Mouse (Mus musculus): ENCODE measurements at regions not wholly inside any gene's neighbourhood (a gene's known extent, or its start where the extent isn't known, plus 50 kb on each side); places are given as distances from the start of the nearest gene placed in this dataset.
A peak's percentile ranks its signal among the peaks of the same experiment; 100 is the strongest.

DNA sequence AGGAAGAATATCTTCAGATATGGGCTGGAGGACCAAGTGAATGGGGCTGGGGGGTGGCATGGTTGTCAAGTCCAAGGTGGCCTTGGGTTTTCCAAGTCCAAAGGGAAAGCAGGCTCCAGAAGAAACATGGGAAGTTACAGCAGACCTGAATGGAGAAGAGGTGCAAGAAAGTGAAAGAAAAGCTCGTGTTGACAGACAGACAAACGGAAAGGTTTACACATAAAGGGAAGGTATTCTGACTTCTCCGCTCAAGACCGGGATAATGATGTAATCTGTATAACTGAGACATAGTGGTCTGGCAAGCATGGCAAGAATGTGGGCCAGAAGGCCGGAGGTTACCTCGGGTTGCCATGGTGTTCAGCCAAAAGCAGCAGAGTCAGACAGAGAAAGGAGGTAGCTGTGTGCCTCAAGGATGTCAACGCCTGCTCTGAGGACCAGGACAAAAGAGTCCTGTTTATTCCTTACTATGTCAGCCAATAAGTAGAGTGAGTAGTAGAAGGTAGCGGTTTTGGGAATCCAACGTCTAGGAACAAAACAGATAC, 50.8 kb upstream of the Elk3 start:
- Histone ChIP-seq H3K9me3 (no peaks in the 10 kb centered on the region), H3K4me1 (0 out of 2 replicates have a peak, but pooled peaks cover 5% of the 10 kb centered on the region), H3K27me3 (replicated peaks; ENCODE audit: low read depth, poor library complexity, severe bottlenecking) (no peaks in the 10 kb centered on the region), H3K27ac (replicated peaks) (no peak overlapping the region), H3K36me3 (replicated peaks) (no peaks in the 10 kb centered on the region), H3K4me3 (no peak overlapping the region)
- DNase-seq (ENCODE audit: low spot score) = no peak
- 88% methylated on average over 9 of the region's 9 CpGs for WGBS

DNA sequence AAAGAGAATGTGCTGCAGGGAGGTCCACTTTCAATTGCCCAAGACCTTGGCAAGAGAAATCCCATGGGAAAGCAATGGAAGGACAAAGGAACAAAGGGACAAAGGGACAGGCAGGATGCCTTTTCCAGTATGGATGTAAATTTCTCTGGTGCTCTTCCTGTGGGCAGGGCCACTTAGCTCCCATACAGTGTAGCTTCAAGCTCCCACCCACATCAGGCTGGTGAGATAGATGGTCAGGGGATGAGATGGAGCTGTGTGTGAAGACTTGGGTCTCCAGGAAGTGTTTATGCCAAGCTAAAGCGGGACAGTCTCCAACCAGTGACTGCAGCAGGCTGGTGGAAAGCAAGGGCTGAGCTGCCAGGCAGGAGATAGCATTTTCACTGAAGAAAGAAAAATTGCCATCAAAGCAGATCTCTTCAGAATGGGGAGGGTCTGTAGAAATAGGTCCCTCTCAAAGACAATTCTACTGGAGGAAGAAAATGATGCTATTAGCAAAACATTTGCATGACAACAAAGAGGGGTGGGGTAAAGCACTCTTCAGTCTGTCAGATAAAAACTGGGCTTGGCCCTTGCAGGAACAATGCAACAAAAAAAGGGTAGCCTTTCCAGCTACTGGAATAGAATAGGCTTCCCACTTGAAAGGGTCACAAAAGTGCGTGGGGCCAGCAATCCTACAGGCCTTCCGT, 53.3 kb upstream of the Elk3 start:
- Histone ChIP-seq H3K9me3 (no peaks in the 10 kb centered on the region), H3K36me3 (replicated peaks) (no peaks in the 10 kb centered on the region), H3K27ac (replicated peaks) (no peak overlapping the region), H3K27me3 (replicated peaks; ENCODE audit: low read depth, poor library complexity, severe bottlenecking) (no peaks in the 10 kb centered on the region), H3K4me3 (no peak overlapping the region), H3K4me1 (0 out of 2 replicates have a peak, but pooled peaks cover 5% of the 10 kb centered on the region)
- 77% methylated on average over 3 of the region's 3 CpGs for WGBS
- no peak for DNase-seq (ENCODE audit: low spot score)

DNA sequence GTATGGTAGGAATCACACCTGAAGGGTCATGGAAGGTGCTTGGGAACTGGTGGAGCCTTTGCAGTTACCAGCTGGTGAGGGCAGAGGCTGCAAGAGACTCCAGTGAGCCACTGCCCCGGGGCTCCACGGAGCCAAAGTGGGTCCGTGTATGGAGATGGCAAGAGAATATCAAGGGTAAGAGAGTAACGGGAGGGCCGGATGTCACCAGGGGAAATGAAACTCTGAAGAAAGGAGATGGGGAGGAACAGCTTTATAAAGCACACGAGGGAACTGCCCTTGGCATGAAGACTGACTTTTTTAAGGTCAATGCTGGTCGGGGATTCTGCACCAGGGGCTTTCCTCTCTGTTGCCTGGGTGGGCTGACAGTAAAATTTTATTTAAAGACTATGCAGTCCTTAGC, 53.9 kb upstream of the Elk3 start:
- H3K36me3 ChIP-seq (replicated peaks) = no peaks in the 10 kb centered on the region
- H3K4me3 ChIP-seq = no peak overlapping the region
- H3K27ac ChIP-seq (replicated peaks) = 0 out of 2 replicates have a peak overlapping the region, but pooled peaks have one; percentile 15
- DNase-seq (ENCODE audit: low spot score) = no peak
- H3K9me3 ChIP-seq = no peaks in the 10 kb centered on the region
- 0 out of 2 replicates have a peak, but pooled peaks cover 5% of the 10 kb centered on the region for H3K4me1 ChIP-seq
- H3K27me3 ChIP-seq (replicated peaks; ENCODE audit: low read depth, poor library complexity, severe bottlenecking) = no peaks in the 10 kb centered on the region
- 81% methylated on average over 7 of the region's 7 CpGs for WGBS

DNA sequence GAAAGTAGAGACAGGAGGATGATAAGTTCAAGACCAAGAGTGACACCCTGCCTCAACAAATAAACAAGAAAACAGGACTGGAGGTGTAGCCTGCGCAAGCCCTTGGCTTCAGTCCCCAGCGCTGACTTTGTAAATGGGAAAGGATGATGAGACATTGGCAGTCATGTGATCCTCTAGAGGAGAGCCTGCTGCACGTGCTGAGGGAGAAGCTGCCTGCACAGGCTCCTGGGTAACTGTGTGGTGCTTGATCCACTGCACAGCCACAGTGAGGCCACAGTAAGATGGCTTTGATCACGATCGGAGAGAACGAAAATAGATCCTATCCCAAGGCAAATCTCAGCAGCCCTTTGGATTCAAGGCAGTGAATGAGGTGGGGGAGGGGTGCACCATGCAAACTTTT, 54.4 kb upstream of the Elk3 start:
- no peaks in the 10 kb centered on the region for H3K27me3 ChIP-seq (replicated peaks; ENCODE audit: low read depth, poor library complexity, severe bottlenecking)
- 67% methylated on average over 6 of the region's 6 CpGs for WGBS
- no peak overlapping the region for H3K4me3 ChIP-seq
- H3K27ac ChIP-seq (replicated peaks) = no peak overlapping the region
- H3K9me3 ChIP-seq = no peaks in the 10 kb centered on the region
- H3K4me1 ChIP-seq = 0 out of 2 replicates have a peak, but pooled peaks cover 5% of the 10 kb centered on the region
- no peaks in the 10 kb centered on the region for H3K36me3 ChIP-seq (replicated peaks)
- no peak for DNase-seq (ENCODE audit: low spot score)

DNA sequence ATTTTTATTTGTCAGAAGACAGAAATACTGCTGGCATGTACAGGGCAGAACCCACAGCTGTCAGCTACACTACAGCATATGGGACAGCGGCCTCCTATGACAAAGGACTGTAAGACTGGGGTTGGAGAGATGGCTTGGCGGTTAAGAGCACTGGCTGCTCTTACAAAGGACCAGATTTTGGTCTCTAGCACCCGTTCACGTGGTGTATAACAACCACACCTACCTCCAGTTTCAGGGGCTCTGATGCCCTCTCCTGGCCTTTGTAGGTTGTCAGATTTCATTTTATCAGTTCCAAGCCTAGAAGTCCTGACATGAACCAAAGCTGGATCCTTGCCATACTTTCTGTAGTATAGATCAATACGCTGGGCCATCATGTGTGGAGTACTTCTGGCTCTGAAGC, 54.9 kb upstream of the Elk3 start:
- WGBS = 77% methylated on average over 5 of the region's 5 CpGs
- H3K27me3 ChIP-seq (replicated peaks; ENCODE audit: low read depth, poor library complexity, severe bottlenecking) = no peaks in the 10 kb centered on the region

DNA sequence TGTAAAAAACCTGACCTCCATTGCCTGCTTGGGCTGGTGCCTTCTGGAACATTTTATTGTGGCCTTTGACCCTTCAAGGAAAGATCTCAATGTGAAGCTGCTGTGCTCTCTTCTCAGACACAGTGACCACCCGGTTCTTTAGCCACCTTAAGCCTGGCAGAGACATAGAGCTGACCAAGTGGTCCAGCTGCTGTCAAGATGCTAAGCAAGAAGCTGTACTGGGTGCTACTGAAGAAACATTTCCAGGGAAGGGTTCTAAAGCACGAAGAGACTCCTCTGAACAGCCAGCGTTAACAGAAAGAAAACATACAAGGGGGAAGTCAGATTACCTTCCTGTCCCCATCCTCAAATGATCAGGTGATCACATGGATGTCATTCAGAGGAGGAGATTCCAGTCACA, 58.8 kb upstream of the Elk3 start:
- DNase-seq (ENCODE audit: low spot score) = no peak
- no peaks in the 10 kb centered on the region for H3K27me3 ChIP-seq (replicated peaks; ENCODE audit: low read depth, poor library complexity, severe bottlenecking)

More for the DNA sequence above, 54.9 kb upstream of the Elk3 start:
- H3K36me3 ChIP-seq (replicated peaks) = no peaks in the 10 kb centered on the region
- no peak for DNase-seq (ENCODE audit: low spot score)
- H3K4me3 ChIP-seq = no peak overlapping the region
- no peak overlapping the region for H3K27ac ChIP-seq (replicated peaks)
- H3K4me1 ChIP-seq = 0 out of 2 replicates have a peak, but pooled peaks cover 5% of the 10 kb centered on the region
- no peaks in the 10 kb centered on the region for H3K9me3 ChIP-seq

DNA sequence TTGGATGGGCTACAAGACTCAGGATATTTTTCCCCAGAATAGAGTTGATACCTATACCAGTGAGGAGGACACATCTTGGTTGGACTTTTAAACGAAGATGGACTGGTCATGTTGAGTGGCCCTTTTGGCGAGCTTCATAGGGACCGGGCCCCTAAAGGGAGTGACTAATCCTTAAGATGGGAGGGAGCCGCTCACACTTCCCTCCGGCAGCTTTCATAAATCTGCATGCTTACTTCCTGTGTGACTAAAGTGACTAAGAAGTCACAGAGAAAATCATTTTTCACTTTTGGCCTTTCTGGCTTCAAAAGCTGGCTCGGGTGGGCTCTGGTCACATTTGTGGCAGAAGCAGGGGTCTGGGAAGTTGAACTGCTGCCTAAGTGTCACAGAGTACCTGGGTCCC, 59.4 kb upstream of the Elk3 start:
- Histone ChIP-seq H3K4me1 (peaks cover 15% of the 10 kb centered on the region), H3K9me3 (no peaks in the 10 kb centered on the region), H3K27ac (replicated peaks) (no peak overlapping the region), H3K27me3 (replicated peaks; ENCODE audit: low read depth, poor library complexity, severe bottlenecking) (no peaks in the 10 kb centered on the region), H3K36me3 (replicated peaks) (no peaks in the 10 kb centered on the region), H3K4me3 (no peak overlapping the region)
- no peak for DNase-seq (ENCODE audit: low spot score)
- 84% methylated on average over 6 of the region's 6 CpGs for WGBS

More for the DNA sequence above, 58.8 kb upstream of the Elk3 start:
- H3K4me1 ChIP-seq = peaks cover 11% of the 10 kb centered on the region
- H3K27ac ChIP-seq (replicated peaks) = no peak overlapping the region
- no peak overlapping the region for H3K4me3 ChIP-seq
- H3K36me3 ChIP-seq (replicated peaks) = no peaks in the 10 kb centered on the region
- WGBS = 72% methylated on average over 3 of the region's 3 CpGs
- no peaks in the 10 kb centered on the region for H3K9me3 ChIP-seq

DNA sequence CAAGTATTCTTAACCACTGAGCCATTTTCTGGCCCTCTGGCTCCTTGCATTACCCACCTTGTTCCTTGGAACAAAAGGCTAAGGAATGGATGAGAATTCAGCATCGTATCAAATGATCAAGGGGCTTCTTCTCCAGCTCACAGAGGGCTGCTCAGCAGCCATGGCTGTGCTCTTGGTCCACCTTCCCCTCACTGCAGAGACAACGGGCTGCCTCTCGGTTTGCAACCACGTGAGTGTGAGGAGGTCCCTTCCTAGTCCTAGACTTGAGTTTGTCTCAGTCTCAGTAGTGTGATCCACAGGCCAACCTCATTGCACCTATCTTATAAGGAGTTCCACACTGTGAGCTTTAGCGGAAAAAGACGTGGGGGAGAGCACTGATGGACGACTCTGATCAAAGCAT, 61.3 kb upstream of the Elk3 start:
- DNase-seq (ENCODE audit: low spot score) = no peak
- WGBS = 89% methylated on average over 7 of the region's 7 CpGs
- Histone ChIP-seq H3K9me3 (no peaks in the 10 kb centered on the region), H3K36me3 (replicated peaks) (no peaks in the 10 kb centered on the region), H3K27ac (replicated peaks) (no peak overlapping the region), H3K4me3 (no peak overlapping the region), H3K27me3 (replicated peaks; ENCODE audit: low read depth, poor library complexity, severe bottlenecking) (no peaks in the 10 kb centered on the region), H3K4me1 (peaks cover 28% of the 10 kb centered on the region)

DNA sequence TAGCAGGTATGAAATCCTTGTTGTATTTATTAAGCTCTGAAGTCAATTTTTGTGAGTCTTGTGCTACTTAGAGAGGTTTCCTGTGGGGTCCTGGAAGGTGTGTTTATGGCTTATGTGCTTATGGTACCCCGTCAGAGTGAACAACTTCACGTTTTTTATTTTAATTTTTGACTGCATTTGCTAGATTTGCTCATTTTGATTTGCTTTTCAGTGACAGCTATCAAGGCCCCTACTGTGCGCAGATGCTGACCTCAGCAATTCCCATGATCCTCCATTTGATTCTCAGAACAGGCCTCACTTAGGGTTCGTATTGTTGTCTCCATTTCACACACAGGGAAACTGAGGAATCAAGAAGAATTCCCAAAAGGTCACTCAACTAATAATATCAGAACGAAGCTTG, 62.3 kb upstream of the Elk3 start:
- 82% methylated on average over 5 of the region's 5 CpGs for WGBS
- no peak for DNase-seq (ENCODE audit: low spot score)

DNA sequence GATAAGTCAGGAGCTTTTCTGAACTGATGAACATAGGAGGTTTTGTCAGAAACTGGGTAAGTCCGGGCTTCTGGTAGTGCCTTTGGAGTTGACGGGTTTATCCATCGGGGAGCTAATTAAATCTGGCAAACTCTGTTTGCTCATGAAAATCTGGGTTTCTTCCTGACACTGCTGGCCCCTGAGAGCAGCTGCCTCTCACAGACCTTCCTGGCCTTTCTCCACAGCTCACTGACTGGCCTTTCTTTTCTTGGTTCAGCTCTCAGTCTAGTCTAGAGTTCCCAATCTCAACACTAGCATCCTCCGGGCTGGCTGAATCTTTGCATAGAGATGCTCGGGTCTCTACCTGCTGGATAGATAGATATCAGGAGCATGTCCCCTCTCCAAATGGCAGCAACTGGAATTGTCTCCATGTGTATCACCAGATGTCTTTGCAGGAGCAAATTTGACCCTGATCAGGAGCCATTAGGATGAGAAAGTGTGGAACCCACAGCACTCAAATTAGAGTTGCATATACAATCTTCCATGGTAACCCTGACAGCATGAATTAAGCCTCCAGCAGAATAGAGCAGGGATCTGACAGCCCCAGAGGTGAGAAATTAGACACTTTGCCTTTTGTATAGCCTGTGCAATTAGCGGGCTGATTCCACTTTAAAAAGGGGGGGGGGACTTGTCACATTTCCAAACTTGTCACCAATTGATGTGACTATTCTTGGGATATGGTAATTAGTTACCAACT, 63.2 kb upstream of the Elk3 start:
- Histone ChIP-seq H3K4me3 (no peak overlapping the region), H3K27me3 (replicated peaks; ENCODE audit: low read depth, poor library complexity, severe bottlenecking) (no peaks in the 10 kb centered on the region), H3K9me3 (no peaks in the 10 kb centered on the region), H3K27ac (replicated peaks) (no peak overlapping the region), H3K4me1 (peaks cover 28% of the 10 kb centered on the region), H3K36me3 (replicated peaks) (no peaks in the 10 kb centered on the region)
- 79% methylated on average over 6 of the region's 6 CpGs for WGBS
- no peak for DNase-seq (ENCODE audit: low spot score)

More for the DNA sequence above, 62.3 kb upstream of the Elk3 start:
- Histone ChIP-seq H3K36me3 (replicated peaks) (no peaks in the 10 kb centered on the region), H3K9me3 (no peaks in the 10 kb centered on the region), H3K4me3 (no peak overlapping the region), H3K27me3 (replicated peaks; ENCODE audit: low read depth, poor library complexity, severe bottlenecking) (no peaks in the 10 kb centered on the region), H3K4me1 (peaks cover 28% of the 10 kb centered on the region), H3K27ac (replicated peaks) (no peak overlapping the region)

DNA sequence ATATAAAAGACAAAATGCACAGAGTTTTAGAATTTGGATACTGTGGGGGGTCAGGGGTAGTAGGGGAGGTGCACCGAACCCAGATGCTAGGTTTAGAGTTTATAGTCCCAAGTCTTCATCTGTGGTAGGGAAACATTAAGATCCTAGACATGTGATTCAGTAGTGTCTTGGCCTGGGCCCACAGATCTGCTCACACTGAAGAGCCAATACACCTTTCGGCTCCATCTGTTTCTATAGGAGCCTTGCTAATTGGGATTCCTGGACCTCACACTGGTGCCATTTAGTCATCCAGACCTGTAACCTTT, 63.7 kb upstream of the Elk3 start:
- WGBS = 80% methylated on average over 2 of the region's 2 CpGs

DNA sequence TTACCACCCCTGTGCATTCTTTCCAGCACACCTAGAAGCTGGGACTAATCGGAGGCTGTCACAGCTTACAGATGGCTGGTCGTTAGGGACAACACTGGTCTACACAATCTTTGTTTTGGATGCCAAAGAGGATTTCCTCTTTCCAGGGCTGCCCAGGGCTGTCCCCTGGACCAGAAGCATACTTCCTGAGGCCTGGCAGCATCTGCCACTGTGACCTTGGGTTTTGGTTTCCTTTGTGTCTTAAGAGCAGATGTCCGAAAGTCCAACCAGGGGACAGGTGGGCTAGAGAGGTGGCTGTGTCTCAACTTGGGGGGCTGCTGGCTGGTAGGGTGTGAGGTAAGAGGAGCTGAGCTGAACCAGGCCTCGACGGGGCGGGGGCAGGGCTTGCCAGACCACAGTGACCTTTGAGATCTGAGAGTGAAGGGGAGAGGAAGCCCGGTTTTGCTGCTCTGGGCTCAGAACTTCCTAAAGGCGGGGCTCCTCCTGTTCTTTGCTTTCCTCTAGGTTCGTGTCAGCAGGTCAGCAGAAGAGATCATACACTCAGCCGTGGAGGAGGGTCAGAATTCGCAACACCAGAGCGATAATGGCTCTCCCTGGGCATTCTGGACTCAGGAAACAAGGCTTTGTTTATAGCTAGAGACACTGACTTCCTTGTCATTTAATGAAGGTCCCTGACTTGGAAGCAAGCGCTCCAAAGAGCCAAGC, 64.2 kb upstream of the Elk3 start:
- Histone ChIP-seq H3K4me3 (no peak overlapping the region), H3K27me3 (replicated peaks; ENCODE audit: low read depth, poor library complexity, severe bottlenecking) (no peaks in the 10 kb centered on the region), H3K4me1 (peaks cover 28% of the 10 kb centered on the region), H3K36me3 (replicated peaks) (no peaks in the 10 kb centered on the region), H3K9me3 (no peaks in the 10 kb centered on the region), H3K27ac (replicated peaks) (peak overlapping the region; percentile 73)
- DNase-seq (ENCODE audit: low spot score) = peak; percentile 24
- 36% methylated on average over 13 of the region's 13 CpGs for WGBS

More for the DNA sequence above, 63.7 kb upstream of the Elk3 start:
- H3K27ac ChIP-seq (replicated peaks) = no peak overlapping the region; the same call in 1 of the 2 replicates
- H3K4me3 ChIP-seq = no peak overlapping the region
- no peak for DNase-seq (ENCODE audit: low spot score)
- no peaks in the 10 kb centered on the region for H3K36me3 ChIP-seq (replicated peaks)
- no peaks in the 10 kb centered on the region for H3K9me3 ChIP-seq
- peaks cover 28% of the 10 kb centered on the region for H3K4me1 ChIP-seq
- no peaks in the 10 kb centered on the region for H3K27me3 ChIP-seq (replicated peaks; ENCODE audit: low read depth, poor library complexity, severe bottlenecking)

All from embryonic facial prominence, embryonic 10.5 days (tissue).